Mouse (Mus musculus) B cell, adult 2 months (primary cell): ENCODE measurements around the gene Tprg.
A peak's percentile ranks its signal among the peaks of the same experiment; 100 is the strongest.

Experiments
- DNase-seq, 2 experiments: peaks; one replicate each; pipeline ENCODE4 v3.0.0; 2022

The Tprg gene

GRCm38 (mm10) chr16:25426261-25426660 lies 139.6 kb downstream of the Tprg start:
- DNase-seq, result peak; percentile 73 to 80

GRCm38 (mm10) chr16:25440039-25440438 lies 153.4 kb downstream of the Tprg start:
- DNase-seq, result no peak

GRCm38 (mm10) chr16:25445580-25445979 lies 159.0 kb downstream of the Tprg start:
- no peak for DNase-seq

GRCm38 (mm10) chr16:25451511-25451910 lies 164.9 kb downstream of the Tprg start:
- no peak for DNase-seq

GRCm38 (mm10) chr16:25464732-25465131 lies 178.1 kb downstream of the Tprg start:
- no peak for DNase-seq

GRCm38 (mm10) chr16:25465435-25466139 lies 179.0 kb downstream of the Tprg start:
- DNase-seq, result no peak

GRCm38 (mm10) chr16:25468040-25468439 lies 181.4 kb downstream of the Tprg start:
- DNase-seq, result no peak

- DNase-seq, result no peak
Measured at GRCm38 (mm10) chr16:25468662-25469061, 182.0 kb downstream of the Tprg start.
